Mouse (Mus musculus) gastrocnemius, adult 8-10 months (tissue): Measurements from ENCODE around the gene Serpina3f. TPM values are rescaled to one million over a fixed set of nuclear protein-coding genes. Genes with fewer than 3 reads are reported as not detected.

Experiments
- DNase-seq, 2 experiments: peaks; one replicate each; pipeline ENCODE4 v3.0.0; 2022; ENCODE audit warnings: low spot score in 2 of 2
- total RNA-seq, 4 experiments: library from RNA; stranded (reverse); gene quantifications; 2 replicates each; pipeline ENCODE4 v1.2.4; 2022

Gene Serpina3f
- total RNA-seq, 4 experiments from 2014 or later: not detected

DNA sequence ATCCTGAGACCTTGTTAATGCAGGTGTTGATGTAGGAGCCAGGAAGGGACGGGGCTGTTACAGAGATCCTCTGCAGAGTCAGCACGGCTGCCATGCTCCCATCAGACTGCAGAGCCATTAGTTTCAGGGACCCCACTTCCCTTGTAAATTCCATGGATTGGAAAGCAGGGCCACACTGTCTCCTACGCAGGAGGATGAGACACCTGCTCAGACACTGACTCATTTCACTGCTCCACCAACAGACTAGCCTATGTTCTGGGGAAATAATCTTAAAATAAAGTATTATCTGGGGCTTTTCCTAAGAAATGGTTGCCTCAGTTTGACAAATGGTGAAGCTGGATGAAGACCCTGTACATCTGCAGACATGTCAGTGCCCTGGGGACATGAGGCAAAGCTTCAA lies 33.9 kb downstream of the Serpina3f start:
- DNase-seq: no peak

DNA sequence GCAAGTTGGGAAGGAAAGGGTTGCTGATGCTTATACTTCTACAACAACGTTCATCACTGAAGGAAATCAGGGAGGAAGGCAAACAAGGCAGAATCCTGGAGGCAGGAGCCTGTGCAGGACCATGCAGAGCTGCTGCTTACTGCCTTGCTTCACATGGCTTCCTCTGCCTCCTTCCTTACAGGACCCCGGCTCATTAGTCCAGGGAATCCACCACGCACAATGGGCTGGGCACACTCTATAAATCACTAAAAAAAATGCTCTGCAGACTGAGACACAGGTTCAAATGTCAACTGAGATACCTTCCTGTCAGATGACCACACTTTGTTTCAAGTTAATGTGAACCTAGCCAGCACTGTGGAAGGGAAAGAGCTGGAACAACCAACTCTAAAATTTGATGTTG lies 46.7 kb downstream of the Serpina3f start:
- DNase-seq: no peak

DNA sequence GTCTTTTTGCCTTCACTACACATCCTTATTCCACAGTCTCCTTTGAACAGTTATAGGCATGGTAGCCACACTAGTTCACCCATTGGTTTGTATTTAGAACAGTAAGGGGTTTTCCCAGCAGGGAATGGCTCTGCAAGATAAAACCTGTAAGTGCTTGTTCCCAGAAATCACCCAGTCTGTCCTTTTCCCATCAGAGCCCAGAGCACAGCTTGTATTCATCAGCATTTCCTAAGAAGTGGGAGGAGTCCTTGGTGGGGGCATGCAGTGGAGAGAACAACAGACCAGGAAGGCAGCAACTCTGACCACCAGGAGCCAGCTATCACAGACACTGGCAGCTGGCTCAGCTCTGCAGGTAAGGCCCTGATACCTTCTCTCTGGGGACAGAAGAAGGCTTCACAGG lies 48.5 kb downstream of the Serpina3f start, which contains the start of gene Serpina3i:
Serpina3i (plus strand) TSS at position 260 of the 400 bp plus-strand sequence.
- no peak for DNase-seq

DNA sequence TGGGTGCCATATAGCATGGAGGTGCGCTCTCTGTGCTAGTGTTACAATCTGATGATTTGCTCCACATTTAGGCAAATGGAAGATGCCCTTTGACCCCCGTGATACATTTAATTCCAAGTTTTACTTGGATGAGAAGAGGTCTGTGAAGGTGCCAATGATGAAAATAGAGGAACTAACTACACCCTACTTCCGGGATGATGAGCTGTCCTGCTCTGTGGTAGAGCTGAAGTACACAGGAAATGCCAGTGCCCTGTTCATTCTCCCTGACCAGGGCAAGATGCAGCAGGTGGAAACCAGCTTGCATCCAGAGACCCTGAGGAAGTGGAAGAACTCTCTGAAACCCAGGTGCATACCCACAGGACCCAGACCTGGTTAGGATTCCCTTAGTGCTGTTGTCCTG lies 52.0 kb downstream of the Serpina3f start:
- DNase-seq: no peak

Other genes with a start within 250 kb of the Serpina3f start
- gene Serpina11, start 224.6 kb upstream of the Serpina3f start, total RNA-seq: not detected
- gene Serpina9, start 200.8 kb upstream of the Serpina3f start, total RNA-seq: not detected
- under 1 TPM in 1 of 4 experiments, not detected in 3; 0.07 TPM for gene Serpina12, start 170.1 kb upstream of the Serpina3f start, total RNA-seq
- not detected for gene Serpina5, start 113.4 kb upstream of the Serpina3f start, total RNA-seq
- gene Serpina3a, start 101.8 kb upstream of the Serpina3f start, total RNA-seq: not detected
- gene Serpina3b, start 86.5 kb upstream of the Serpina3f start, total RNA-seq: not detected
- gene Serpina3c, start 60.7 kb upstream of the Serpina3f start, total RNA-seq: 1 to 10 TPM in 3 of 4 experiments, under 1 TPM in 1; 0.39 to 3.2 (median 1.7) TPM
- not detected for gene Serpina3g, start 21.7 kb downstream of the Serpina3f start, total RNA-seq
- gene Serpina3i, start 48.6 kb downstream of the Serpina3f start, total RNA-seq: under 1 TPM in 1 of 4 experiments, not detected in 3; 0.43 TPM
- not detected for gene Serpina3j, start 100.0 kb downstream of the Serpina3f start, total RNA-seq
- gene Serpina3k, start 123.9 kb downstream of the Serpina3f start, total RNA-seq: 1 to 10 TPM in 1 of 4 experiments, under 1 TPM in 2, not detected in 1; 0.12 to 4.9 (median 0.29) TPM
- under 1 TPM in 2 of 4 experiments, not detected in 2; 0.43 to 0.56 TPM for gene Serpina3m, start 123.9 kb downstream of the Serpina3f start, total RNA-seq
- gene Serpina3n, start 192.2 kb downstream of the Serpina3f start, total RNA-seq: 10 to 100 TPM in 1 of 4 experiments, 1 to 10 TPM in 3; 2.4 to 10.7 (median 5.6) TPM